Mouse (Mus musculus): Measurements from ENCODE around the gene Olfr71. TPM values are rescaled to one million over a fixed set of nuclear protein-coding genes. Genes with fewer than 3 reads are reported as not detected.

Gene Olfr71
- polyA plus RNA-seq, 1 experiment = not detected

DNA sequence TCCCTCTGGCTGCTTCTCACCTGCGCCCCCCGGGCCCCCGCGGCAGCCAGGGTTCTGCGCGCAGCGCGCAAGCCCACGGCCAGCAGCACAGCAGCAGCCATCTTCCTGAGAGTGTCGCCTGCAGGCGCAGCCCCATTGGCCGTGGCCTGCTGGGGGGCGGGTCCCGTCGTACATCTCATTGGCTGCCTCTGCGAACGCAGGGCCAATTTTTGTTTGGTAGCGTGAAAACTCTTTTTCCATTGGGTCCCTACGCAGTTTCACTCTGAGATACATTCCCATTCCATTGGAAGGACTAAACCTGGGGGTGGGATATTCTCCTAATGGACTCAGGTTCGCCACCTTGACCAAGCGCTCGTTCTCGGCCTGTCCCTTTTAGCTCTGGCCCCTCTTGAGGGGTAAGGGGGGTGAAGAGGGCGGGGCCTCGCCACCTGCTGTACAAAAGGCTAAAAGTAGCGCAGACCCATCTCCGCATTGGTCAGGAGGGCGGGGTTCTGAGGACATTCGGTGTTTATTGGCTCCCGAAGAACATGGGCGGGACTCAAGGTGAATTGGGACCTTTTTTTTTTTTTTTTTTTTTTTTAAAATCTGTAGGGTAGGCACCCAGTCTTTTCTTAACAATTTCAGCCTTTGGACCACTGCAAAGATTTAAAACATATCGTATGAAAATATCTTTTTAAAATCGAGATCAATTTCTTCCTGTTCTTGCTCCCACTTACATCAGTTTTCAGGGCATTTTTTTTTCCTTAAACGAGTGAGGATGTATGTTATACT is 53.5 kb downstream of the Olfr71 start, which contains the start of gene Hint2:
Gene Hint2 (minus strand): TSS at position 128 of the 771 bp plus-strand sequence.
- 0 out of 2 replicates have a peak within 1 kb of the TSS, but pooled peaks have one; percentile 2 for H3K27ac ChIP-seq (replicated peaks; ENCODE audit: low read depth, low read length)
- H3K4me1 ChIP-seq (ENCODE audit: control insufficient read depth, insufficient read depth, insufficient read length, low read length) = no peaks in the 10 kb centered on the region
- H3K4me3 ChIP-seq (ENCODE audit: insufficient read depth, low read depth, low read length) = peak within 1 kb of the TSS; percentile 77

DNA sequence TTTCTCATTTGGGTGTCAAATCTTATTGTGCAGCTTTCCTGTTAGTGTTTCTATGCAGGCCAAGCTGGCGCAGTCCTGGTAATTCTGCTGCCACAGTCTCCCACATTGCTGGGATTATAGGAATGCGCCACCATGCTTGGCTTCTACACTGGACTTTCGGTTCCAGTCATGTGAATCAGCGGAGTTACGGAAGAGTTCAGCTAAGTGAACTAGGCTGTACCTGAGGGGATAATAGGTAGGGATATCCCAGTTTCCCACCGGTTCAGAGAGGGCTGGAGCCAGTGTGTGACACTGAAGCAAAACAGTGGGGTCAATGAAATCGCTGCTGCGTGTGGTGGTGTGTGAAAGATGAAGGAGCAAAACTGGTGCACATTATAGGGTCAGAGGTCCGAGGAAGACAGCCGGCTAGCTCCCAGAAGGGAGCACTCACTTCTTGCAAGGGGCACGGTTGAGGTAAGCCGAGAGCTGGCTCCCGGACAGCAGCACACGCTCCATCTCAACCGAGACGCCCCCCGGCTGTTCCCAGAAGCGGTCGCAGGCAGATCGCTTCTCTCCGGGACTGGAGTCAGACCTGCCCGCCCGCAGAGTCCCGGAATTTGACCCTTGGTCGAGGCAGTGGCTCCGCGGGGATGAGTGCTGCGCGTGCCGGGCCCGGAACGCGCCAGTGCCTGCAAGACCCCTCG is 54.3 kb downstream of the Olfr71 start:
- no peak overlapping the region for H3K27ac ChIP-seq (replicated peaks; ENCODE audit: low read depth, low read length)
- H3K4me3 ChIP-seq (ENCODE audit: insufficient read depth, low read depth, low read length) = peak overlapping the region; percentile 77
- no peaks in the 10 kb centered on the region for H3K4me1 ChIP-seq (ENCODE audit: control insufficient read depth, insufficient read depth, insufficient read length, low read length)

Other genes with a start within 250 kb of the Olfr71 start
- not detected in 2 replicates for gene Sit1, start 226.5 kb downstream of the Olfr71 start, polyA plus RNA-seq (2012; ENCODE audit: insufficient read depth, insufficient read length, missing spikeins)
- gene Ccdc107, start 217.4 kb downstream of the Olfr71 start, polyA plus RNA-seq (2012; ENCODE audit: insufficient read depth, insufficient read length, missing spikeins) = 31.3 and 34.0 TPM in 2 replicates
- gene Arhgef39, start 210.6 kb downstream of the Olfr71 start, polyA plus RNA-seq (2012; ENCODE audit: insufficient read depth, insufficient read length, missing spikeins) = not detected in 2 replicates
- not detected in 2 replicates for gene Car9, start 203.3 kb downstream of the Olfr71 start, polyA plus RNA-seq (2012; ENCODE audit: insufficient read depth, insufficient read length, missing spikeins)
- gene Tpm2, start 186.5 kb downstream of the Olfr71 start, polyA plus RNA-seq (2012; ENCODE audit: insufficient read depth, insufficient read length, missing spikeins) = 148 and 245 TPM in 2 replicates
- gene Creb3, start 147.9 kb downstream of the Olfr71 start, polyA plus RNA-seq (2012; ENCODE audit: insufficient read depth, insufficient read length, missing spikeins) = 18.1 TPM in 2 replicates
- 55.6 and 61.1 TPM in 2 replicates for gene Tln1, start 147.6 kb downstream of the Olfr71 start, polyA plus RNA-seq (2012; ENCODE audit: insufficient read depth, insufficient read length, missing spikeins)
- 14.6 and 17.2 TPM in 2 replicates for gene Rgp1, start 131.5 kb downstream of the Olfr71 start, polyA plus RNA-seq (2012; ENCODE audit: insufficient read depth, insufficient read length, missing spikeins)
- gene Gba2, start 131.4 kb downstream of the Olfr71 start, polyA plus RNA-seq (2012; ENCODE audit: insufficient read depth, insufficient read length, missing spikeins) = 2.3 and 3.6 TPM in 2 replicates
- gene Msmp, start 125.8 kb downstream of the Olfr71 start, polyA plus RNA-seq (2012; ENCODE audit: insufficient read depth, insufficient read length, missing spikeins) = 1.5 TPM in 1 of 2 replicates, not detected in the other
- 10.8 and 16.4 TPM in 2 replicates for gene Npr2, start 78.3 kb downstream of the Olfr71 start, polyA plus RNA-seq (2012; ENCODE audit: insufficient read depth, insufficient read length, missing spikeins)
- not detected in 2 replicates for gene Spag8, start 56.7 kb downstream of the Olfr71 start, polyA plus RNA-seq (2012; ENCODE audit: insufficient read depth, insufficient read length, missing spikeins)
- gene Hint2, start 53.8 kb downstream of the Olfr71 start, polyA plus RNA-seq (2012; ENCODE audit: insufficient read depth, insufficient read length, missing spikeins) = 269 and 348 TPM in 2 replicates
- gene Tmem8b, start 41.3 kb downstream of the Olfr71 start, polyA plus RNA-seq (2012; ENCODE audit: insufficient read depth, insufficient read length, missing spikeins) = 4.2 and 9.1 TPM in 2 replicates
- gene Fam221b, start 41.1 kb downstream of the Olfr71 start, polyA plus RNA-seq (2012; ENCODE audit: insufficient read depth, insufficient read length, missing spikeins) = 0.36 TPM in 1 of 2 replicates, not detected in the other
- gene Olfr70, start 9.4 kb downstream of the Olfr71 start, polyA plus RNA-seq (2012; ENCODE audit: insufficient read depth, insufficient read length, missing spikeins) = not detected in 2 replicates
- 4.7 and 5.0 TPM in 2 replicates for gene Hrct1, start 16.9 kb upstream of the Olfr71 start, polyA plus RNA-seq (2012; ENCODE audit: insufficient read depth, insufficient read length, missing spikeins)
- gene Spaar, start 19.8 kb upstream of the Olfr71 start, polyA plus RNA-seq (2012; ENCODE audit: insufficient read depth, insufficient read length, missing spikeins) = 1.9 and 2.8 TPM in 2 replicates
- not detected in 2 replicates for gene Olfr159, start 60.8 kb upstream of the Olfr71 start, polyA plus RNA-seq (2012; ENCODE audit: insufficient read depth, insufficient read length, missing spikeins)
- not detected in 2 replicates for gene Olfr156, start 113.6 kb upstream of the Olfr71 start, polyA plus RNA-seq (2012; ENCODE audit: insufficient read depth, insufficient read length, missing spikeins)
- gene Olfr157, start 129.9 kb upstream of the Olfr71 start, polyA plus RNA-seq (2012; ENCODE audit: insufficient read depth, insufficient read length, missing spikeins) = not detected in 2 replicates
- not detected in 2 replicates for gene Olfr155, start 141.3 kb upstream of the Olfr71 start, polyA plus RNA-seq (2012; ENCODE audit: insufficient read depth, insufficient read length, missing spikeins)
- 2.0 and 2.4 TPM in 2 replicates for gene Reck, start 165.3 kb upstream of the Olfr71 start, polyA plus RNA-seq (2012; ENCODE audit: insufficient read depth, insufficient read length, missing spikeins)
- 2.9 and 4.3 TPM in 2 replicates for gene Glipr2, start 247.1 kb upstream of the Olfr71 start, polyA plus RNA-seq (2012; ENCODE audit: insufficient read depth, insufficient read length, missing spikeins)

Measured in brown adipose tissue, adult 24 weeks (tissue).